Mouse (Mus musculus): ENCODE results near the gene Cdk2ap2.
A peak's percentile ranks its signal among the peaks of the same experiment; 100 is the strongest.

The Cdk2ap2 gene

DNA sequence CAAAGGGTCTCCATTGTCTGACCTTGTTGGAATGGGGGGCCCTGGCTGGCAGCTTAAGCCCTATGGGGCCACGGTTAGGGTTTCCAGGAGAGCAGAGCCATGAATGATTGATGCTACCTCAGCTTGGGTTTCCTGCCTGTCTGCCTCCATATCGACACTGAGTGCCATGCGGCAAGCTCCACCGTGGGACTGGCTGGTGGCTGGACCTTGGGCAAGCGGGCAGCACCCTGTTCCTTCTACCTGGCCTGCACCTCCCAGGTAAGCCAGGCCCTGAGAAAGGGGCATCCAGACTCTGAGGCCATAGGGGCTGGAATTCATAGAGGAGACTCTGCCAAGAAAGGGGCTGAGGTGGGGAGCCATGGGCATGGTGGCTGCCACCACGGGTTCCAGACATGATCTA, 43.2 kb downstream of the Cdk2ap2 start:
- no peak for DNase-seq

DNA sequence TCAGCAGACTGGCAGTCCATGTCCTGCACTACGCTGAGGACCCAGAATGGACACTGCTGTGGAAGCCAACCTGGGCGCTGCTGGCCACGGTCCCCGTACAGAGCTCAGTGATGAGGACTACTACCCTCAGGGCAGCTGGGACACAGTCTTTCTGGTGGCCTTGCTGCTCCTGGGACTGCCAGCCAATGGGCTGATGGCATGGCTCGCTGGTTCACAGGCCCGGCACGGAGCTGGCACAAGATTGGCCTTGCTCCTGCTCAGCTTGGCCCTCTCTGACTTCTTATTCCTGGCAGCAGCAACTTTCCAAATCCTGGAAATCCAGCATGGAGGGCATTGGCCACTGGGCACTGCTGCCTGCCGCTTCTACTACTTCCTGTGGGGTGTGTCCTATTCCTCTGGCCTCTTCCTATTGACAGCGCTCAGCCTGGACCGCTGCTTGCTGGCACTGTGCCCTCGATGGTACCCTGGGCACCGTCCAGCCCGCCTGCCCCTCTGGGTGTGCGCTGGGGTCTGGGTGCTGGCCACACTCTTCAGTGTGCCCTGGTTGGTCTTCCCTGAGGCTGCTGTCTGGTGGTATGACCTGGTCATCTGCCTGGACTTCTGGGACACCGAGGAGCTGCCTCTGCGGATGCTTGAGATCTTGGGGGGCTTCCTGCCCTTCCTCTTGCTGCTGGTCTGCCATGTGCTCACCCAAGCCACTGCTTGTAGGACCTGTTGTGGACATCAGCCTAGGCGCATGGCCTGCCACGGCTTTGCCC, 45.6 kb downstream of the Cdk2ap2 start:
- no peak for DNase-seq

DNA sequence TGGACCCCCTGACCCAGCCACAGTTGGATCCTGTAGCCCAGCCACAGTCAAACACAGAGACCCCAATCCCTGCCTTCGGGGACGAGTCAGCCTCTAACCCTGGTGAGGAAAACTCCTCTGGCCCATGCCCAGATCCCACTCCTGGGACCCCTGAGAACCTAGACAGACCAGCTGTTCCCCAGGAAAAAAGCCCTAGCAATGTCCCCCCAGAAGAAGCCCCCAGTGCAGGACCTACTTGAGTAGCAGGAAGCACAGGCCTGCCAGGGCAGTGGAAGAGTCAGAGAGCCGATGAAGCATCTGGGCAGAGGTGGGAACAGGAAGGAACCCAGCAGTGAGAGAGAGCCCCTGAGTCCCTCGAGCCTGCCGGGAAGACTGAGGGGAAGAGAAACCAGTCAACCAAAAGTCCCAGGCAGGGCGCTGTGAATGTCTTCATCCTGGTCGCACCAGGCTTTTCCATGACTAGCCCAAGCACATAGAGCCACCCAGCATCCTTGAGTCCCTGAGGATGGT, 46.8 kb downstream of the Cdk2ap2 start, which contains the start of gene Cabp4:
TSS of gene Cabp4 (minus strand) at position 275 of the 510 bp plus-strand sequence.
- DNase-seq = no peak

DNA sequence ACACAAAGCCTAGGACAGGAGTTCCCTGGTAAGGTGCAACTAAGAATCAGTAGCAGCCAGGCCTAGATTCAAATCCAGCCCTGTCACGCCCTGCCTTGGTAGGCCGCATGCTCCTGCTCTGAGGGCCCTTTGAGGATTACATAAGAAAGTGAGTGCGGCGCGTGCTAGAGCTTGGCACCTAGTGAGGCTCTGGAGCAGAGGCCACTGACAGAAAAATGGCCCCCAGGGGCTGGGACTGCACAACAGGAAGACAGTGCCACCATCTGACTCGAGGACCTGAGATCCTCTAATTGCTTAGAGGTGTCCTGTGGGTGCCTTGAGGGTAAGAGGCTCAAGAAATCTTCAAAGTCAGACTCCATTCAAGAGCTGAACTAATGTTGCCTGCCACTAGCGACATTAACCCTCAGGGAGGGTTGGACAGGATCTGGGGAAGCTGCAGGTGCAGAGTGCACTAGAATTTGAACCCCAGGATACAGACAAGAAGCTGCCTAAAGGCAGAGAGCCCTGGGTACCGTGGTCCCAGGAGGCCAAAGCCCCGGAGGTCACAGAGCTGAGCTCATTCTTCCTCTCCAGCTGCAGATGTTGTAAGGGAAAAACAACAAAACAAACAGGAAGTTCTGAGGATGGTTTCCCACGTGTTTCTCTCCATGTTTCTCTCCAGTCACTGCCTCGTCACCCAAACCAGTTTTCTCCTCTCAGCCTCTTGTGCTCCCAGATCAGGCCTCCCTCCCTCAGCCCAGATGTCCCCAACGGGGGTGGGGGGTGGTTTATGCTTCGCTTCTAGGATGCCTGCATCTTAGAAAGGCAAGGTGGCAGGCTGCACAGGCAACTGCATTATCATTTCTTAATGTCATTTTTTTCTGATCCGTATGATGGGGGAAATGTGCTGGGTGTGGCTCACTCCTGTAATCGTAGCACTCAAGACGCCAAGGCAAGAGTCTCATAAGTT, 47.8 kb downstream of the Cdk2ap2 start:
- no peak for DNase-seq

DNA sequence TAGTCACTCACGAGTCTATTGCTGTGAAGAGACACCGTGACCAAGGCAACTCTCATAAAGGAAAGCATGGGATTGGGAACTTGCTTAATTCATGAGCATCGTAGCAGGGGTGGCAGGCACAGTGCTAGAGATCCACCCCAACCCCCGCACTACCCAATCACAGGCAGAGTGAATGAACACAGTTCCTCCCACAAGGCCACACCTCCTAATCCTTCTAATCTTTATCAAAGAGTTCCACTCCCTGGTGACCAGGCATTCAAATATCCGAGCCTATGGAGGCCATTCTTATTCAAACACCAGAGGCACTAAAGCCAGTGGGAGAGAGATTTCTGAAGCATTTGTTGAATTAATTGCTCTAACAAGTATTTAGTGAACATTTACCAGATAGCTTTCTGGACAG, 49.0 kb downstream of the Cdk2ap2 start:
- no peak for DNase-seq

DNA sequence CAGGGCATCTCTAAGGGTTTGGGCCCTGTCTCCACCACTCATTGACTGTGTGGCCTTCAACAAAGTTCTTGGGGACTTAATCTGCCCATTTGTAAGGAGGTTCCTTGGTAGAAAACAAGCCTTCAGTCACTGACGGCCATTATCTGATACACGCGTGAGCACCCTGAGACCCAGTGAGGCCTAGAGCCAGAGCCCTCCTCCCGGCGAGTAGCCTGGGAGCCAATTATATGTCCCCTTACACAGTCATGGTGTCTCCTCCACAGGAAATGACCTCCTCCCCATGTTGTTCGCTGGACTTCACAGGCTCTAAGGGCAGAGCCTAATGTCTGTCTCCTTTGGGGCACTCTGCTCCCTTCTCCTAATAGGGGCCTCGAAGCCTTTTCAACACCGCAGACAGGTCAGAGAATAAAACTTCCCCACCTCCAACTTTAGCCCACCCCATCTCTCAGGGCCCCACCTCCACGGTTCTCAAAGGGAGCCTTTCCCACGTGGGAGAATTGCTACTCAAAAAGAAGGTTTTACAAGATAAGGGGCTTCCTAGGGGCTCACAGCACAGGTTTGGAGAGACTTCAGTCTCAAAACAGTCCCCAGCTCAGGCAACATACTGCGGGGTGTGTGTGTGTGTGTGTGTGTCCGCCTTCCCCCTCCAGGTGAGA, 49.5 kb downstream of the Cdk2ap2 start:
- DNase-seq = no peak

DNA sequence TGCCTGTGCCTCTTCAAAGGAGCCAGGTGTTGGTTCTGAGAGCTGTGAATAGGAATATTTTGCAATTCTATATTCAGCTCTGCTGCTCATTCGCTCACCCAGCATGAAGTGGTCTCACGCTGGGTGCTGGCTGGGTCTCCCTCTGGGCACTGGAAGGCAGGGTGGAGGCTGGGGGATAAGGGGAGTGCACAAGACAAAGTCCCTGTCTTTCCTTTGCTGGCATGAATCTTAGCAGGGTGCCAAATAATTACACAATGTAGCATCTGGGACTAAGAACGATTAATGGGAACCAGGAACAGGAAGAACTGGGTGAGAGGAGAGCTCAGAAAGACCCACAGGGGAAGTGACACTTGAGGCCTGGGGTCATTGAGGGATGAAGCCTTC, 50.0 kb downstream of the Cdk2ap2 start:
- no peak for DNase-seq

DNA sequence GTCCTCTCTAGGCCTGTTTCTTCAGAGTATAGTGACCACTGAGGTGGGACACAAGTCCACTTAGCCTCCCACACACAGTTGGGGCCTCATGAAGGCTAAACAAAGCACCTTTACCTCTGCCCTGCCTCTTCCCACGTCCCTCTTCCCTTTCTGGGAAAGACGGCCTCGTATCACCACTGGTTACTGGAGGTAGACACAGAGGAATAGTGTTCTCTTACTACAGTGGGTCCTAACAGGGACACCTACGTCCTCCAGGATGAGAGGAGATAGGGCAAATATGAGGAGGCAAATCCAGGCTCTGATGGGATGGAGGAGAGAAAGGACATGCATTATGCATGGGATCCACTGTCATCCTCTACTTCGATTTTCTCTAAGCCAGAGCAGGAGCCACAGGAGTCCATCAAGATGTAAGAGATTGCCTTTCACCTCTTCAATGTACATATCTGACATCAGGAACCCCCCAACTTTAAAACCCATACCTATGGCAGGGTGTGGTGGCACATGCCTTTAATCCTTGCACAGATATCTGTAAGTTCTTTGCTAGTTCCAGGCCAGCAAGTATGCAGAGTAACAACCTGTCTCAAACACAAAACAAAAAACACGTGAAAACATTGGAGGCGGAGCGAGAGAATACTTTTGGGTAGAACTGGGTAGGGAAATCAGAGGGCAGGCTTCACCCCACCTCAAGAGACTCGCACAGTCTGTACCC, 51.0 kb downstream of the Cdk2ap2 start:
- no peak for DNase-seq

DNA sequence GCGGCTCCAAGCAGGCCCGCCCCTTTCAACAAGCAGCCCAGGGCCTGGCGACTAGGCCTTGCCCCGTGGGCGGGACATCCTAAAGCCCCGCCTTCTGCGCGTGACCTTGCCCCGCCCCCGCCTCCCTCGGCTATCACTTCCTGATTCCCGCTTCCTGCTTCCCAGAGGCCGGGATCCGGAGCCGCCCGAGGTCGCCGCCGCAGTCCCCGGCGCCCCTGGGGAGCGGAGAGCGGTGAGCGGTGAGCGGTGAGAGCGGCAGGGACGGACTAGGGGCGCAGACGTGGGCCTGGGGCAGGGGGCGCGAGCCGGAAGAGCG, 51.5 kb downstream of the Cdk2ap2 start, which contains the start of gene Coro1b:
TSS of gene Coro1b (plus strand) at position 129 of the 316 bp plus-strand sequence.
- DNase-seq = peak; percentile 96

Measured in embryo, embryonic 11 days (tissue).